Mouse (Mus musculus) limb, embryonic 14.5 days (tissue): ENCODE measurements at regions not wholly inside any gene's neighbourhood (a gene's known extent, or its start where the extent isn't known, plus 50 kb on each side); places are given as distances from the start of the nearest gene placed in this dataset.

Source experiments
- ATAC-seq: fragments of 200-750 bp; cut with Nextera tagmentation; 2 replicates; pipeline ENCODE4 v1.8.0; 2017; ENCODE audit warnings: low read depth, moderate number of reproducible peaks, moderate TSS enrichment; ENCODE audit not compliant: low FRiP score
- DNase-seq: peaks from one replicate; pipeline ENCODE4 v3.0.0-alpha.2; 2015; ENCODE audit warnings: low spot score
- H3K27ac ChIP-seq: fragments of 300-500 bp; sonication (generic); replicated peaks from 2 replicates; pipeline ENCODE4 v1.5.1; 2014; ENCODE audit warnings: low read depth, mild to moderate bottlenecking, low read length, moderate library complexity, mixed read lengths
- H3K27me3 ChIP-seq: fragments of 300-500 bp; sonication (generic); 2 replicates; pipeline ENCODE4 v1.6.1; 2014; ENCODE audit warnings: low read length, mixed read lengths; ENCODE audit not compliant: control insufficient read depth, insufficient read depth
- H3K36me3 ChIP-seq: fragments of 300-500 bp; sonication (generic); 2 replicates; pipeline ENCODE4 v1.6.1; 2014; ENCODE audit warnings: mild to moderate bottlenecking, low read length, moderate library complexity, mixed read lengths; ENCODE audit not compliant: control insufficient read depth, insufficient read depth
- H3K4me1 ChIP-seq: fragments of 300-500 bp; sonication (generic); 2 replicates; pipeline ENCODE4 v1.6.1; 2014; ENCODE audit warnings: antibody characterized with exemption, low read length, mixed read lengths; ENCODE audit not compliant: control insufficient read depth, insufficient read depth
- H3K4me2 ChIP-seq: fragments of 300-500 bp; sonication (generic); replicated peaks from 2 replicates; pipeline ENCODE4 v1.6.1; 2014; ENCODE audit warnings: low read depth, mild to moderate bottlenecking, low read length, moderate library complexity; ENCODE audit not compliant: severe bottlenecking
- H3K4me3 ChIP-seq: fragments of 300-500 bp; sonication (generic); replicated peaks from 2 replicates; pipeline ENCODE4 v1.5.1; 2014; ENCODE audit warnings: low read length
- H3K9ac ChIP-seq: fragments of 300-500 bp; sonication (generic); 2 replicates; pipeline ENCODE4 v1.6.1; 2014; ENCODE audit warnings: mild to moderate bottlenecking, low read depth, low read length, moderate library complexity; ENCODE audit not compliant: severe bottlenecking
- H3K9me3 ChIP-seq: fragments of 300-500 bp; sonication (generic); 2 replicates; pipeline ENCODE4 v1.6.1; 2016; ENCODE audit warnings: low read length; ENCODE audit not compliant: control insufficient read depth
- POLR2A ChIP-seq: fragments of 200-500 bp; IDR thresholded peaks from 2 replicates; pipeline ENCODE4 v1.8.0; 2012; ENCODE audit warnings: inconsistent platforms, mild to moderate bottlenecking, moderate library complexity, borderline replicate concordance; ENCODE audit not compliant: insufficient read depth, insufficient read length; ENCODE audit errors: extremely low read depth
- WGBS: fragments of 180-500 bp; shearing (Covaris S2); extraction: QIAGEN DNeasy Blood & Tissue Kit; methylation state at CpG from one replicate; pipeline ENCODE4 v1.1.7; 2014; 5-methylcytosine and 5-hydroxymethylcytosine counted together

DNA sequence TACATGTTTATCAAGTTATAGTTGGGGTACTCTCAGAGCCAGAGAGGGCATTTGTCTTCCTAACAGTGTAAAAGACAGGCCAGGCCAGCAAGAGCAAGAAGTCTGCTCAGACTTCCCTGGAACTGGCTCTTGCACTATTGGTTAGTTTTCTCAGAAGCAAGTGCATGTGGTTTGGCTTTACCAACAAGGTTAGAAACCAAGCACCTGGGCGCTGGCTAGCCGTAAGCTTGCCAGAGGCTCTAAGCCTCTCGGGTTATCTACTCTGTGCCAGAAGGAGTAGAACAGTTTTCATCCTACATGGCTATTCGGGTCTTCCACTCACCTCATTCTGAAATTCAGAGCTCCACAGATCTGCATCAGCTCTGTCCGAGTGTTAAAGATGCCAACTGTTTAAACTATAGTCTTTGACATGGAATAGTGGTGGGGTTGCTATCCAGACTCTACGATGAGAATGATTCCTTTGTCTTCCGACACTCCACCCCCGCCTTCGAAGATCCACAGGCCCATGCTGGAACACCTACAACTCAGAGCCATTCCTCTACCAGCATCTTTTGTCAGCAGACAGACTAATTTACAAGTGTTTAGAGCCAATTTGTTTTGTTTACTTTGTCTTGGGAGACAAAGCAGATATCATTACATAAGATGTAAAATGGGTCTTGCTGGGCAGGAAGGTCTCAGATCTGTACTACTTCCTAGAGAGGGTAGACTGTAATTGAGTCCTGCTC, 338.4 kb upstream of the Jarid2 start:
- no peak overlapping the region for H3K9ac ChIP-seq
- H3K4me2 ChIP-seq: no peak overlapping the region
- H3K36me3 ChIP-seq: no peaks in the 10 kb centered on the region
- DNase-seq (no peak), ATAC-seq (no peak)
- H3K4me3 ChIP-seq: no peak overlapping the region
- H3K9me3 ChIP-seq: no peaks in the 10 kb centered on the region
- no peaks in the 10 kb centered on the region for H3K4me1 ChIP-seq
- no peaks in the 10 kb centered on the region for H3K27me3 ChIP-seq
- H3K27ac ChIP-seq: no peak overlapping the region
- TF ChIP-seq POLR2A: no peak
- WGBS: 91% methylated on average over 9 of the region's 9 CpGs

DNA sequence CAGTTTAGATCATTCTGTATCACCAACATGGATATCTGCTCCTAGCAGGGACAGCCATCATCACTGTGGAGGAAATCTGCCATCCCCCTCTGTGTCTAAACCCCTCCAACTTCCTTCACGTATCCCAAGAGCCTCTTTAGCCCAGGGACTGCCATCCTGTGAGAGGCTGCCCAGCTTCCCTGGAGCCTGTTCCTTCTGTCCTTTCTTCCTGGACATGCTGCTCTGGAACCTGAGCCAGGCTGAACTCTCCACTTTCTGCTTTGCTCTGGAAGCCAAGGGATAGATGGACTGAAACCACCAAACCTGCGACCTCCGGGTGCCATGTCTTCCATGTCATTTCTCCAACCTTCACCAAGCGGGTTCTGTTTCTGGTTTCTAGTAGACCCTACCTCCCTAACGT, 335.3 kb upstream of the Jarid2 start:
- Histone ChIP-seq H3K27me3 (no peaks in the 10 kb centered on the region), H3K9me3 (no peaks in the 10 kb centered on the region), H3K36me3 (no peaks in the 10 kb centered on the region), H3K9ac (no peak overlapping the region), H3K4me3 (no peak overlapping the region), H3K4me2 (no peak overlapping the region), H3K4me1 (peaks cover 6% of the 10 kb centered on the region), H3K27ac (no peak overlapping the region)
- no peak for TF ChIP-seq POLR2A
- 92% methylated on average over 5 of the region's 5 CpGs for WGBS
- no peak for ATAC-seq
- DNase-seq: no peak

DNA sequence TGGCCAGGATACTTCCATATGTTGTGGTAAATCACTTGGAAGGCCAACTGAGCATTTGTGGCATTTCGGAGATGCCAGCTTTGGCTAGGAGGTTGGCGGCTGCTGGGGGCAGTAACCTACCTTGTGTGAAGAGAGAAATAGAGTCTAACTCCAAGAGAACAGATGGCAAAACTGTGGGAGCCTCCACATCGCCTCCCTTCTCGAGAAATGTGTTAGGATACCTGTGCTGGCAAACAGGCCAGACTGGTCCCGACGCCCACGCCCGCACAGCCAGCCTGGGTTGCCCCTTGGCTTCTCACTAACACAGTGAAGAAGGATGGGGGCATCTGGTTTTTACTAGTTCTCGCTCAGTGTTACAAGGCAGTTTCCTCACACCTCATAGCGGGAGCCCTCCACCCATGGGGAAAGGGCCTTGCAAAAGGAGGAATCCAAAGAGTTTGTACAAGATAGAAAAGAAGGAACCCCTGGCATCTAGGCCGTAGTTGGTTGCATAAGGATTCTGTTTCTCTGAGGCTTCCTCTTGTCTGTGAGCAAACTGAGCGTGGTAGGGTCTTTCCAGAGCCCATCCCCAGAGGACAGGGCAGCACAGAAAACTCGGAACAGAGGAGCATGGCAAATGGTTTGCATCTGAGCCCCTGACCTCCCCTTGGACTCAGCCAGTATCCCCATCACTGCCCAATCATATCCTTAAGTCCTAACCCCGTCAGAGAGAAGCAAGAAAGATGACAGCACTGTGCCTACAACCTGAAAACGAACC, 330.5 kb upstream of the Jarid2 start:
- 52% methylated on average over 15 of the region's 15 CpGs for WGBS
- TF ChIP-seq POLR2A: no peak
- Histone ChIP-seq H3K4me2 (no peak overlapping the region), H3K9ac (no peak overlapping the region), H3K4me1 (peaks cover 20% of the 10 kb centered on the region), H3K27me3 (no peaks in the 10 kb centered on the region), H3K9me3 (no peaks in the 10 kb centered on the region), H3K27ac (no peak overlapping the region; the same call in 1 of the 2 replicates), H3K4me3 (no peak overlapping the region), H3K36me3 (no peaks in the 10 kb centered on the region)
- DNase-seq: no peak
- ATAC-seq: no peak

DNA sequence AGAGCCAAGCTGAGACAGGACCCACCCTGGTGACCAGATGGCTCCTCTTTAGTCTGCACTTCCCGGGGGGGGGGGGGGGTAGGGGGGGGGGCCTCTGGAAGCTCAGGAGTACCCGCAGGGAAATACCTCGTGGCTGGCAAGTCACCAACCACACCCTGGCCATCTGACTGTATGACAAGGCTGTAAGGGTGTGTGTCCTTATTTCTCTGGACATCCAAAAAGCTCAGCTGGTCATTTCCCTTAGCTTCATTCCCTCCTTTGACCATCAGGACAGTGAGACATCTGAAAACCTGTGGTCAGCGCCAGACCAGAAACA, 329.9 kb upstream of the Jarid2 start:
- peaks cover 22% of the 10 kb centered on the region for H3K4me1 ChIP-seq
- no peak overlapping the region for H3K4me3 ChIP-seq
- 29% methylated on average over 4 of the region's 4 CpGs for WGBS
- no peak overlapping the region for H3K4me2 ChIP-seq
- H3K27ac ChIP-seq: peak overlapping the region; percentile 59
- no peaks in the 10 kb centered on the region for H3K27me3 ChIP-seq
- no peak overlapping the region for H3K9ac ChIP-seq
- TF ChIP-seq POLR2A: no peak
- no peak for DNase-seq
- no peak for ATAC-seq
- no peaks in the 10 kb centered on the region for H3K9me3 ChIP-seq
- no peaks in the 10 kb centered on the region for H3K36me3 ChIP-seq

DNA sequence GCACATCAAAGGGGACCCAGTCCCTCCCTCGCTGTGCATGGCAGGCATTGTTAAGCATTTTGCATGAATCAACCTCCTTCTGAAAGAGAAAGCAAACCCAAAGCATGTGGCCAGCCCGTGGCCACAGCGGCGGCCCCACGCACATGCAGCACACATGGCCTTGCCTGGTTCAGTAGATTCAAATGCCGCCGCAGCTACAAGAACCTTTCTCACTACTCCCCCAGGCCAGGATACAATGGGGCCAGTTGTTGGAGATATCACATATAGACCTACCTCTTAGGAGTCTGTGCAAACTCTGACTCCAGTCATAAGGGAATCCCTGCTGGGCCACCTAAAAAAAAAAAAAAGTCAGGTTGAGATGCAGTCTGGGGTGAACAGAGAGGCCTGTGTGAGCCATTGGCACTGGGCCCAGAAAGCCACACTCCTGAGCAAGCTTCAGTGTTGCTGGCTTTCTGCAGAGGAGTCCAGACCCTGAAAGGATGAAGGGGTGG, 329.4 kb upstream of the Jarid2 start:
- peak overlapping the region; percentile 59 for H3K27ac ChIP-seq

More for the DNA sequence above, 329.4 kb upstream of the Jarid2 start:
- Histone ChIP-seq H3K4me3 (no peak overlapping the region), H3K4me1 (peaks cover 26% of the 10 kb centered on the region), H3K9ac (no peak overlapping the region), H3K27me3 (no peaks in the 10 kb centered on the region), H3K4me2 (no peak overlapping the region), H3K9me3 (no peaks in the 10 kb centered on the region), H3K36me3 (no peaks in the 10 kb centered on the region)
- no peak for TF ChIP-seq POLR2A
- 29% methylated on average over 7 of the region's 7 CpGs for WGBS
- DNase-seq: peak; percentile 73
- ATAC-seq: peak; percentile 50
